Mouse (Mus musculus): Measurements from ENCODE around the gene Chrm4. TPM values are rescaled to one million over a fixed set of nuclear protein-coding genes. Genes with fewer than 3 reads are reported as not detected.

The Chrm4 gene
- total RNA-seq, 2 experiments from 2014 or later, result 22.1 to 26.0 TPM

DNA sequence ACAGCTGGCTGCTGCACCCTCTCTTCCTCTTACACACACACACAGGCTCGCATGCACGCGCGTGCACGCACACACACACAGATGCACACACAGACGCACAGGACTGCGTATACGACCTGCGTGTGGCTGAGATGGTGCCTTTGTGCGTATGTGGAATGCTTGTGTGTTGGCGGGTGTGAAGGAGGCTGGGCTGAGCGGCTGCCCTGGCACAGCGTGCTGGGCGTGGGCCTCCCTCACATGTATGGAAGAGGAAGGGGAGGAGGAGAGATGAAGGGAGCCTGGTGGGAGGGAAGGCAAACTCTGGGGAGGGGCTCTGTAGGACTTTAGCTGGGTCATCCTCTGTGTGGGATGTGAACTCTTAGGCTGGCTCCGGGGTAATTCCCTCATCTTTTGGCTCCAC, 1.6 kb upstream of the Chrm4 start:
- peak overlapping the region; percentile 64 for H3K27ac ChIP-seq
- no peak for DNase-seq (ENCODE audit: low spot score in 2 of 2)
- H3K4me3 ChIP-seq, result no peak overlapping the region; the same call in 1 of the 2 replicates
- TF ChIP-seq CTCF (conservative IDR thresholded peaks at IDR 0.05), result no peak

DNA sequence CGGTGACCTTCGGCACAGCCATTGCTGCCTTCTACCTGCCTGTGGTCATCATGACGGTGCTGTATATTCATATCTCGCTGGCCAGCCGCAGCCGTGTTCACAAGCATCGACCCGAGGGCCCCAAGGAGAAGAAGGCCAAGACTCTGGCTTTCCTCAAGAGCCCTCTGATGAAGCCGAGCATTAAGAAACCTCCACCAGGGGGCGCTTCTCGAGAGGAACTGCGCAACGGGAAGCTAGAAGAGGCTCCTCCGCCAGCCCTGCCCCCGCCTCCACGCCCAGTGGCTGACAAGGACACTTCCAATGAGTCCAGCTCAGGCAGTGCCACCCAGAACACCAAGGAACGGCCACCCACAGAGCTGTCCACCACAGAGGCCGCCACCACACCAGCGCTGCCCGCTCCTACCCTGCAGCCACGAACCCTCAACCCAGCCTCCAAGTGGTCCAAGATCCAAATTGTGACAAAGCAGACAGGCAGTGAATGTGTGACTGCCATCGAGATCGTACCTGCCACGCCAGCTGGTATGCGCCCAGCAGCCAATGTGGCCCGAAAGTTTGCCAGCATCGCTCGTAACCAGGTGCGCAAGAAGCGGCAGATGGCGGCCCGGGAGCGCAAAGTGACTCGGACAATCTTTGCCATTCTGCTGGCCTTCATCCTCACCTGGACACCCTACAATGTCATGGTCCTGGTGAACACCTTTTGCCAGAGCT, 931 bp downstream of the Chrm4 start:
- peak; percentile 88 for TF ChIP-seq CTCF (conservative IDR thresholded peaks at IDR 0.05)
- Histone ChIP-seq H3K27ac (peak overlapping the region; percentile 43; the same call in 1 of the 2 replicates), H3K4me3 (peak overlapping the region; percentile 23; the same call in 1 of the 2 replicates)
- DNase-seq (ENCODE audit: low spot score in 2 of 2), result peak; percentile 77 to 87

DNA sequence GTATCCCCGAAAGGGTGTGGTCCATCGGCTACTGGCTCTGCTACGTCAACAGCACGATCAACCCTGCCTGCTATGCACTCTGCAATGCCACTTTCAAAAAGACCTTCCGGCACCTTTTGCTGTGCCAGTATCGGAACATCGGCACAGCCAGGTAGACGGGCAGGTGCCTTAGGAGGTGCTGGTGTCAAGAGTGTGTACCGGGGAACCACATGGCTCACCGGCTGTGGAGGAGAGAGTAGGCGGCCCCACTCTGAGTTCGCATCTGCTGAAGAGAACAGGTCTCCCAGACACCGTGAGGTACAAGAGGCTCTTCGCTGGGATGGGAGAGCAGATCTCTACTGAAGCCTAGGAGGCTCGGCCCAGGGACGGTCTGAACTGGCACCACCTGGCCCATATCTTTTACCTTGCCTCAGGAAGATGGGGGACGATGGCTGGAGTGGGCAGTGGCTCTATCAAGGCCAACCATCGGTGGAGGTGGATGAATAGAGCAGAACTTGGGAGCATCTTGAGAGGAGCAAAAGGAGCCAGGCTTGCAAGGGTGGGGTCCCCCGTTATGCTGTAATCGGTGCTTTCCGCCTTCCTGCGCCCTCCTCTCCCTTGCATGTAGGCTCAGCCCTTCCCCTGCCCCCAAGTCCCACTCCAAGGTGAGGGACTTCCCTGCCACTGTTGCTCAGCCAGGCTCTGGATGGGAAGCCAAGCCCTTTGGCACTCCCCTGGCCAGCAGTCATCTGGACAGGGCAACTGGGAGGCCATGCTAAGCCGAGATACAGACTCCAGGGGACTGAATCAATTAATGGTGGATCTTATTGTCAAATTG, 1.7 kb downstream of the Chrm4 start:
- DNase-seq (ENCODE audit: low spot score in 2 of 2), result no peak

DNA sequence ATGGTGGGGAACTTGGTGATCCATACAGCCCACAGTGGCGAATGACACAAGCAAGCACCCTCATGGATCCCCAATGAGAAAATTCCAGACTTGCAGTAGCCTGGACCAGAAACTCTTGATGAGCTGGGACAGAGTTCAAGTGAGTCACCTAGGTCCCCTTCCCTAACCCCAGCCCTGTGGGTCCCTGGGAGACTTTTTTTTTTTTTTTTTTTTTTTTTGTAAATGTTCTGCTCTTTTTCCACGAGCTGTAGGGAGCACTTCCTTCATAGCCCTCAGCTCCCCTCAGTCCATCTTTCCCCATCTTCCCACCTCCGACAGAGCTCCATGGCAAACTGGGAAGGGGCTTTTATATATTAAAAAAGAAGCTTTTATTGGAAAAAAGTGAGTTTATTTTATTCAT, 2.4 kb downstream of the Chrm4 start:
- TF ChIP-seq CTCF (conservative IDR thresholded peaks at IDR 0.05), result no peak
- Histone ChIP-seq H3K4me3 (no peak overlapping the region), H3K27ac (no peak overlapping the region)
- no peak for DNase-seq (ENCODE audit: low spot score in 2 of 2)

More for the DNA sequence above, 1.7 kb downstream of the Chrm4 start:
- TF ChIP-seq CTCF (conservative IDR thresholded peaks at IDR 0.05), result no peak
- Histone ChIP-seq H3K27ac (peak overlapping the region; percentile 43; the same call in 1 of the 2 replicates), H3K4me3 (peak overlapping the region; percentile 23; the same call in 1 of the 2 replicates)

DNA sequence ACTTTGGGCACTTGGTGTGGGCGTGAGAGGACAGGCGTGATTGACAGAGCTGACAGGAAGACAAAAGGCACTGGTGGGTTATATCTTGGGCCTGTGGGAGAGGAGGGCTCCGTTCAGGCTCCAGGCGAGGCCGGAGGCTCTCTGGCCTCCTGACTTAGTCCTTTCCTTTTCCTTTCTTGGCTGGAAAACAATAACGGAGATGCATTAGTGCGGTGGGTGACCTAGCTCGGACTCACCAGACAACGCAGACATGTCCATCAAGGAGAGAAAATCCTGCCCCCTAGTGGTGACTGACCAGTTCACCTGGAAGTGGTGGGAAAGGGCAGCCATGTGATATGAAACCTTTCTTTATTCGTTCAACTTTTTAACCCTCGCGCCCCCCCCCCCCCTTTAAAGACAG, 2.9 kb downstream of the Chrm4 start:
- TF ChIP-seq CTCF (conservative IDR thresholded peaks at IDR 0.05), result peak; percentile 79
- no peak overlapping the region for H3K27ac ChIP-seq
- DNase-seq (ENCODE audit: low spot score in 2 of 2), result peak in 1 of 2 experiments; percentile 74

DNA sequence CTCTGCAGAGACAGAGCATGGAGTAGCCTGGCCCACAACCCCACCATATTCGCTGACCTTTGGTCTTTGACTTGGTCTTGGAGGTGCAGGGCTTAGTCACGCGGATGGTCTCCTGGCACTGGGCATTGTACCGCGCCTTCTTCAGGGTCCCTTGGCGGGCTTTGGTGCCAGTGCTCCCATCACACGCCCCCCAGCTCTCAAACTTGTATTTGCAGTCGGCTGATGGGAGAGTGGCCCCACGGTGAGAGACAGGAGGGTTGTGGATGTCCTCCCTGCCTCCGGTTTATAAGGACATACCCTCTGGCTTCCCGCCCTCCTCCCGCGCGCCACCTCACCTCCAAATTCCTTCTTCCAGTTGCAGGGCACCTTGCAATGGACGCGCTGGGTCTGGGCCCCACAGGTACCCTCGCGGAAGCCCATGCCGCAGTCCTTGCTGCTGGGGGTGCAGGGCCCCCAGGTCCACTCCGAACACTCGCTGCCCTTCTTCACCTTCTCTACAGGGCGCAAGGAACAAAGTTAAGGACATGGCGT, 3.8 kb downstream of the Chrm4 start:
- no peak for DNase-seq (ENCODE audit: low spot score in 2 of 2)
- TF ChIP-seq CTCF (conservative IDR thresholded peaks at IDR 0.05), result no peak
- H3K27ac ChIP-seq, result peak overlapping the region; percentile 80; the same call in 1 of the 2 replicates
- H3K4me3 ChIP-seq, result peak overlapping the region; percentile 48

More for the DNA sequence above, 2.9 kb downstream of the Chrm4 start:
- H3K4me3 ChIP-seq, result no peak overlapping the region

DNA sequence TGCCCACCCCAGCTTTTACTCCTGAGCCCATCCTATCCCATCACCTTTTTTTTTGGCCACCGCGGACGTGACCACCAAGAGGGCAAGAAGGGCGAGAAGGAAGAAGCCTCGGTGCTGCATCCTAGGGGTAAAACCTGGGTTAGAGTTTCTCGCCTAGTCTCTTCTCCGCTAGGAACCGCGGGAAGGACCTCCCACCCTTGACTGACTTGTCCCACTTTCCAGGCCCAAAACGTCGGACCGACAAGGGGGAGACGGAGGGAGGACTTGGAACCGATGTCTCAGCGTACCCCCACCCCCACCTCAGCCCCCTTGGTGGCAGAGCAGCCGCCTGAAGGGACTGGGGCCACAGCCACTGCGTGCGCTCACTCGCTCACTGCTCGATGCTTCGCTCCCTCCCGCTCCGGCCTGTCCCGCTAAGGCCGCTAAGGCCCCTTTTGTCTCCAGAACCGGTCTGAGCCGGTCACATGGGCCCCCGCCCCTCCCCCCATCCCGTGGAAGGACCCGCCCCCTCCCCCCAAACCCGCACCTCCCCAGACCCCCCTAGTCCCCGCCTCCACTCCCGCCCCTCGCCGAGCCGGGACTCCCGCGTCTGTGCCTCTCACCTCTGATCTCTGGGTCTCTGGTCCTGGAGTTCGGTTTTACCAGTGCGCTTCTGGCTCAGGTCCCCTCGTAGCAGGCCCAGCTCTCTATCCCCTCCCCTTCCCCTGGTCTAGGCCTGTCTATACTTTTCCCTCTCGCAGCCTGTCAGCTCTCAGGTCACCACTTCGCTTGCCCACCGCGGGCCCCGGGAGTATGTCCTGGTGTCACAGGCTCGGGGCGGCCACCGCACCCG, 4.5 kb downstream of the Chrm4 start:
- Histone ChIP-seq H3K4me3 (peak overlapping the region; percentile 48), H3K27ac (peak overlapping the region; percentile 80; the same call in 1 of the 2 replicates)
- DNase-seq (ENCODE audit: low spot score in 2 of 2), result no peak
- no peak for TF ChIP-seq CTCF (conservative IDR thresholded peaks at IDR 0.05)

DNA sequence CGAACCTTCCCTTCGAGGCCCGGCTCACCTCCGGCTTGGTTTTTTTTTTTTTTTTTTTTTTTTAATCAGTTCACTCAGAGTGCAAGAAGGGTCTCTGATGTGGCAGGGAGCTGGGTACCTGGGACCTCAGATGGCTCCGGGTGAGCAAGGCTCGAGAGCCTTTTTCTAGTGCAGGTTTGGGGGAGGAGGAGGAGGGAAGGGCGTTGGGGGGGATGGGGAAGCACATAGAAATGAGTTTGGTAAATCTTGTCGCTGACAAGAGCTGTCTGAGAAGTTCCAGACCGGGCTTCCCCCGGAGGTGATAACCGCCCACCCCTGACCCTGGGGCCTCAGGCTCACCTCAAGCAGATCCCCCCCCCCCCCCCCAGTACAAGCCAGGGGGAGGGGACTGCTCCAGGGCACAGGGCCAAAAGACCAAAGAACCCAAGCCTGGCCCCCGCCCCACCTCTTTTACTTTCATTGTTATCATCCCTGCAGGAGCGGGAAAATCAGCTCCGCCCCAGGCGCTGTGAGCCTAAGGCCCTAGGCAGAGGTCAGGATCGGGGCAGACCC, 5.2 kb downstream of the Chrm4 start, which contains the start of gene Mdk:
Gene Mdk, minus strand, starts transcription at position 138 of the 552 bp plus-strand sequence.
- TF ChIP-seq CTCF (conservative IDR thresholded peaks at IDR 0.05), result no peak
- Histone ChIP-seq H3K4me3 (peak within 1 kb of the TSS; percentile 48), H3K27ac (peak within 1 kb of the TSS; percentile 80; the same call in 1 of the 2 replicates)
- no peak for DNase-seq (ENCODE audit: low spot score in 2 of 2)

DNA sequence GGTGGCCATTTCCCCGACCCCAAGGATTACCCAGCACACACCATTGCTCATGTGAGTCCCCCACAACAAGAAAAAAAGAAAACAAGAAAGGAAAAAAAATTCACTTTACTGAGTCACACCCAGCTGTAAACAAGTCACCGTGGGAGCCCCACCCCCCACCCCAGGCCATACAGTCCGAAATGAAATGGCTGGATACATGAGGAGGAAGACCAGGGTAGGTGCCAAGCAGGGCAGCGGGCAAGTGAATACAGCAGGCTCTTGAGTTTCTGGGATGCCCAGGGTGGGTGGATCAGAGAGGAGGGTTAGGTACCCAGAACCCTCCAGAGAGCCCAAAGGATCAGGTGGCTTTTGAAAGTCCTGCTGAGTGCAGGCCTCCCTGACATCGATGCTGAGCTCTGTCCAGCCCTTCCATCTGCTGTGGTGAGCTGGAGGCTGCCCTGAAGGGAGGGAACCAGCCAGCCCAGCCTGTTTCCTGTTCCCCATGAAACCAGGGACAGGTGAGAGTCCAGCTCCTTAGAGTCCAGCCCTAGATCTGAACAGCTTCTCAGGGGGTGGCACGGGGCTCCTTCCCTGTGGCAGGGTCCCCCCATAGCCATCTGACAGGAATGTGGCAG, 5.8 kb downstream of the Chrm4 start:
- DNase-seq (ENCODE audit: low spot score in 2 of 2), result no peak
- Histone ChIP-seq H3K4me3 (no peak overlapping the region), H3K27ac (no peak overlapping the region)
- TF ChIP-seq CTCF (conservative IDR thresholded peaks at IDR 0.05), result no peak

DNA sequence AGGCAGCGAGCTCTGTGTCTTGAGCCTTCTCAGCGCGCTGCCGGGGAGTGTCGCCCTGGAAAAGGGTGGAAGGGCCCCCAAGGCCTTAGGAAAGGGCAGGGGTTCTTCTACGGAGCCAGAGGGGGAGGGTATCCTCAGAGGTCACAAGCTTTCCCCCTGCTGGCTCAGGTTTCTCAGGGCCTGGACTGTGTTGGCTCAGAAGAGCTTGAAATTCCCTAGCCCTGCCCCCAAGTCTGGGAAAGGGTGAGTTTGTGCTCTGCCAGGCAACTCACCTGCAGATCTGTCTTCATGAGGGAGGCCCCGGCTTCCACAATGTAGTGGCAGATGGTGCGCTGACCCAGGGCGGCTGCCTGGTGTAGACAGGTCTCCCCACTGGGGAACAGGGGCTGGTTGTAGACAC, 6.4 kb downstream of the Chrm4 start:
- no peak overlapping the region for H3K4me3 ChIP-seq
- TF ChIP-seq CTCF (conservative IDR thresholded peaks at IDR 0.05), result no peak
- no peak overlapping the region for H3K27ac ChIP-seq
- DNase-seq (ENCODE audit: low spot score in 2 of 2), result no peak

DNA sequence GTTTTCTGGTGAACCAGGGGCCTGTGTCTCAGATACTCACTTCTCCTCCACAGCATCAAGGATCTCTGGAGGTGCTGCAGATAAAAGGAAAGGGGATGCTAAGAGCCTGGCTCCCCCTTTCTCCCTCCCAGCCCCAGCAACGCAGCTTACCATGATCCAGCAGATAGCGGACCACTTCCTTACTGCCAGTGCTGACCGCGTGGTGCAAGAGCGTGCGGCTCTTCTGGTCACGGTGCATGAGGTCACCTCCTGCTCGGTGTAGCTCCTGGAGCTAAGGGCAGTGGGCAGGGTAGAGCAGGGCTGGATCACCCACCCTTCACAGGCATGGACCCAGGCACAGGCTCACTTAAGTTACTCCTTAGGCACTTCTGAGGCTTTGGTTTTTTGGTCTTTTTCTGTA, 7.0 kb downstream of the Chrm4 start:
- no peak for DNase-seq (ENCODE audit: low spot score in 2 of 2)
- Histone ChIP-seq H3K4me3 (no peak overlapping the region), H3K27ac (no peak overlapping the region)
- TF ChIP-seq CTCF (conservative IDR thresholded peaks at IDR 0.05), result no peak

Data from layer of hippocampus, adult 2 months (tissue).